Mouse (Mus musculus) thymus, adult 2 months (tissue): ENCODE measurements at regions not wholly inside any gene's neighbourhood (a gene's known extent, or its start where the extent isn't known, plus 50 kb on each side); places are given as distances from the start of the nearest gene placed in this dataset.

Experiments
- CTCF ChIP-seq: fragments of 200-500 bp; IDR thresholded peaks from 2 replicates; pipeline ENCODE4 v1.5.1; 2012; ENCODE audit warnings: mild to moderate bottlenecking, control low read depth, low read length, moderate library complexity, borderline replicate concordance; ENCODE audit not compliant: control insufficient read depth, poor library complexity, insufficient read depth; ENCODE audit errors: extremely low read depth
- POLR2A ChIP-seq: fragments of 200-500 bp; IDR thresholded peaks from 2 replicates; pipeline ENCODE4 v1.6.1; 2012; ENCODE audit warnings: mild to moderate bottlenecking, low read length, control low read depth, moderate library complexity; ENCODE audit not compliant: control insufficient read depth, poor library complexity, insufficient read depth; ENCODE audit errors: extremely low read depth

- no peak for TF ChIP-seq CTCF
- TF ChIP-seq POLR2A = no peak
Observed at GRCm38 (mm10) chr19:36293177-36293969, 54.7 kb upstream of the Pcgf5 start.
